Mouse (Mus musculus) lung, embryonic 14.5 days (tissue): Measurements from ENCODE around the gene H2-Q10. TPM values are rescaled to one million over a fixed set of nuclear protein-coding genes. Genes with fewer than 3 reads are reported as not detected.
"Not testable (repeated sequence)": the region's sequence is repeated elsewhere in the genome, so short reads cannot be mapped to it uniquely, and the experiment has no call there.

ENCODE experiments used
- ATAC-seq: fragments of 200-750 bp; cut with Nextera tagmentation; 2 replicates; pipeline ENCODE4 v1.8.0; 2017; ENCODE audit warnings: mild to moderate bottlenecking, moderate TSS enrichment, moderate library complexity; ENCODE audit not compliant: insufficient read depth
- DNase-seq: peaks from one replicate; pipeline ENCODE4 v3.0.0-alpha.2; 2015
- H3K27ac ChIP-seq: fragments of 300-500 bp; sonication (generic); 2 replicates; pipeline ENCODE4 v1.5.1; 2014; ENCODE audit warnings: low read depth, mild to moderate bottlenecking, moderate library complexity
- H3K27me3 ChIP-seq: fragments of 300-500 bp; sonication (generic); 2 replicates; pipeline ENCODE4 v1.6.1; 2014; ENCODE audit warnings: low read length, control low read depth; ENCODE audit not compliant: insufficient read depth
- H3K36me3 ChIP-seq: fragments of 300-500 bp; sonication (generic); 2 replicates; pipeline ENCODE4 v1.6.1; 2014; ENCODE audit warnings: control low read depth; ENCODE audit not compliant: insufficient read depth
- H3K4me1 ChIP-seq: fragments of 300-500 bp; sonication (generic); 2 replicates; pipeline ENCODE4 v1.6.1; 2014; ENCODE audit warnings: antibody characterized with exemption, control low read depth; ENCODE audit not compliant: insufficient read depth
- H3K4me2 ChIP-seq: fragments of 300-500 bp; sonication (generic); 2 replicates; pipeline ENCODE4 v1.6.1; 2014; ENCODE audit warnings: mild to moderate bottlenecking
- H3K4me3 ChIP-seq: fragments of 300-500 bp; sonication (generic); 2 replicates; pipeline ENCODE4 v1.5.1; 2014; ENCODE audit warnings: low read depth, low read length
- H3K9ac ChIP-seq: fragments of 300-500 bp; sonication (generic); 2 replicates; pipeline ENCODE4 v1.6.1; 2014
- H3K9me3 ChIP-seq: fragments of 300-500 bp; sonication (generic); 2 replicates; pipeline ENCODE4 v1.6.1; 2016; ENCODE audit warnings: low read depth, low read length, control low read depth
- CTCF ChIP-seq: IDR thresholded peaks from 2 replicates; pipeline ENCODE4 v1.5.1; 2016; ENCODE audit warnings: antibody characterized with exemption, low read depth
- WGBS: fragments of 180-500 bp; shearing (Covaris S2); extraction: QIAGEN DNeasy Blood & Tissue Kit; methylation state at CpG from one replicate; pipeline ENCODE4 v1.1.7; 2014; 5-methylcytosine and 5-hydroxymethylcytosine counted together
- polyA plus RNA-seq: library from polyadenylated mRNA; unstranded; fragments of >200 nt; fragmentation: Nextera tagmentation; extraction: Ambion mirVana; gene quantifications from 2 replicates; pipeline ENCODE4 v1.2.1, GENCODE M21; 2014

Gene H2-Q10
- polyA plus RNA-seq, 1 experiment from 2014 or later: 0.28 TPM

GRCm38 (mm10) chr17:35503849-35504248, 34.0 kb downstream of the H2-Q10 start:
- Histone ChIP-seq H3K36me3 (no peaks in the 10 kb centered on the region), H3K9me3 (no peaks in the 10 kb centered on the region), H3K27me3 (peaks cover 25% of the 10 kb centered on the region), H3K4me2 (no peak overlapping the region), H3K9ac (no peak overlapping the region), H3K4me1 (no peaks in the 10 kb centered on the region), H3K27ac (no peak overlapping the region), H3K4me3 (no peak overlapping the region)
- no peak for ATAC-seq
- 31% methylated on average over 5 of the region's 5 CpGs for WGBS
- TF ChIP-seq CTCF: no peak
- no peak for DNase-seq

- no peak for ATAC-seq
- no peaks in the 10 kb centered on the region for H3K36me3 ChIP-seq
- WGBS: 37% methylated on average over 8 of the region's 8 CpGs
- H3K27me3 ChIP-seq: peaks cover 25% of the 10 kb centered on the region
- no peak for TF ChIP-seq CTCF
- DNase-seq: no peak
- H3K9ac ChIP-seq: no peak overlapping the region
- H3K4me3 ChIP-seq: no peak overlapping the region
- no peaks in the 10 kb centered on the region for H3K9me3 ChIP-seq
- no peak overlapping the region for H3K4me2 ChIP-seq
- no peaks in the 10 kb centered on the region for H3K4me1 ChIP-seq
- no peak overlapping the region for H3K27ac ChIP-seq
Observed at GRCm38 (mm10) chr17:35504628-35505481, 35.0 kb downstream of the H2-Q10 start.

GRCm38 (mm10) chr17:35505776-35506175, 35.9 kb downstream of the H2-Q10 start, which contains the start of gene Pou5f1:
Gene Pou5f1, plus strand, starts transcription at chr17:35506018.
- Histone ChIP-seq H3K27ac (no peak within 1 kb of the TSS), H3K9me3 (no peaks in the 10 kb centered on the region), H3K27me3 (peaks cover 25% of the 10 kb centered on the region), H3K9ac (no peak within 1 kb of the TSS), H3K4me2 (no peak within 1 kb of the TSS), H3K4me3 (no peak within 1 kb of the TSS), H3K4me1 (no peaks in the 10 kb centered on the region), H3K36me3 (no peaks in the 10 kb centered on the region)
- ATAC-seq: no peak
- TF ChIP-seq CTCF: no peak
- 39% methylated on average over 13 of the region's 13 CpGs for WGBS
- no peak for DNase-seq

GRCm38 (mm10) chr17:35506881-35507280, 37.0 kb downstream of the H2-Q10 start:
- Histone ChIP-seq H3K9ac (no peak overlapping the region), H3K27ac (no peak overlapping the region), H3K27me3 (peaks cover 25% of the 10 kb centered on the region), H3K4me1 (no peaks in the 10 kb centered on the region), H3K4me2 (no peak overlapping the region), H3K4me3 (no peak overlapping the region), H3K9me3 (no peaks in the 10 kb centered on the region), H3K36me3 (no peaks in the 10 kb centered on the region)
- no peak for ATAC-seq
- TF ChIP-seq CTCF: no peak
- 14% methylated on average over 10 of the region's 10 CpGs for WGBS
- DNase-seq: no peak

GRCm38 (mm10) chr17:35507556-35508260, 37.8 kb downstream of the H2-Q10 start:
- Histone ChIP-seq H3K9me3 (no peaks in the 10 kb centered on the region), H3K27me3 (peaks cover 25% of the 10 kb centered on the region), H3K36me3 (0 out of 2 replicates have a peak, but pooled peaks cover 5% of the 10 kb centered on the region), H3K27ac (no peak overlapping the region), H3K4me2 (no peak overlapping the region), H3K4me3 (no peak overlapping the region), H3K4me1 (no peaks in the 10 kb centered on the region), H3K9ac (no peak overlapping the region)
- no peak for DNase-seq
- no peak for ATAC-seq
- no peak for TF ChIP-seq CTCF
- 22% methylated on average over 13 of the region's 13 CpGs for WGBS

- not testable (repeated sequence) for H3K4me3 ChIP-seq
Observed at GRCm38 (mm10) chr17:35508279-35508678, 38.4 kb downstream of the H2-Q10 start.

GRCm38 (mm10) chr17:35509284-35509683, 39.4 kb downstream of the H2-Q10 start:
- peak; percentile 78 for TF ChIP-seq CTCF
- Histone ChIP-seq H3K4me3 (no peak overlapping the region), H3K4me2 (no peak overlapping the region), H3K27ac (no peak overlapping the region), H3K9me3 (no peaks in the 10 kb centered on the region), H3K4me1 (no peaks in the 10 kb centered on the region; the same call in 1 of the 2 replicates), H3K9ac (no peak overlapping the region), H3K27me3 (peaks cover 25% of the 10 kb centered on the region), H3K36me3 (peaks cover 12% of the 10 kb centered on the region; the same call in 1 of the 2 replicates)
- 16% methylated on average over 8 of the region's 8 CpGs for WGBS
- peak; percentile 79 for DNase-seq
- ATAC-seq: peak; percentile 40; the same call in 1 of the 2 replicates

More at GRCm38 (mm10) chr17:35508279-35508678, 38.4 kb downstream of the H2-Q10 start:
- peaks cover 25% of the 10 kb centered on the region for H3K27me3 ChIP-seq
- not testable (repeated sequence) for DNase-seq, H3K9ac ChIP-seq, H3K9me3 ChIP-seq, H3K27ac ChIP-seq, H3K36me3 ChIP-seq, H3K4me2 ChIP-seq, ATAC-seq, H3K4me1 ChIP-seq
- WGBS: 53% methylated on average over 5 of the region's 5 CpGs
